Mouse (Mus musculus) hindbrain, embryonic 11.5 days (tissue): ENCODE results near the gene Dok5. TPM values are rescaled to one million over a fixed set of nuclear protein-coding genes. Genes with fewer than 3 reads are reported as not detected.

Experiments used
- ATAC-seq: fragments of 200-750 bp; cut with Nextera tagmentation; 2 replicates; pipeline ENCODE4 v1.8.0; 2017; ENCODE audit warnings: mild to moderate bottlenecking, moderate TSS enrichment, moderate library complexity; ENCODE audit not compliant: low FRiP score
- DNase-seq: peaks from one replicate; pipeline ENCODE4 v3.0.0-alpha.2; 2015; ENCODE audit warnings: low spot score
- H3K27ac ChIP-seq: fragments of 300-500 bp; sonication (generic); 2 replicates; pipeline ENCODE4 v1.5.1; 2014; ENCODE audit warnings: mild to moderate bottlenecking, low read depth, low read length
- H3K27me3 ChIP-seq: fragments of 300-500 bp; sonication (generic); 2 replicates; pipeline ENCODE4 v1.6.1; 2014; ENCODE audit warnings: mild to moderate bottlenecking, low read length, moderate library complexity, mixed read lengths; ENCODE audit not compliant: control insufficient read depth, insufficient read depth
- H3K36me3 ChIP-seq: fragments of 300-500 bp; sonication (generic); 2 replicates; pipeline ENCODE4 v1.6.1; 2014; ENCODE audit warnings: mild to moderate bottlenecking, low read length, moderate library complexity, mixed read lengths; ENCODE audit not compliant: control insufficient read depth, insufficient read depth
- H3K4me1 ChIP-seq: fragments of 300-500 bp; sonication (generic); replicated peaks from 2 replicates; pipeline ENCODE4 v1.6.1; 2014; ENCODE audit warnings: low read length, mixed read lengths; ENCODE audit not compliant: control insufficient read depth, insufficient read depth
- H3K4me2 ChIP-seq: fragments of 300-500 bp; sonication (generic); replicated peaks from 2 replicates; pipeline ENCODE4 v1.6.1; 2014; ENCODE audit warnings: mild to moderate bottlenecking, low read depth, low read length
- H3K4me3 ChIP-seq: fragments of 300-500 bp; sonication (generic); 2 replicates; pipeline ENCODE4 v1.5.1; 2014; ENCODE audit warnings: low read depth, low read length
- H3K9ac ChIP-seq: fragments of 300-500 bp; sonication (generic); 2 replicates; pipeline ENCODE4 v1.6.1; 2014; ENCODE audit warnings: low read depth, low read length
- H3K9me3 ChIP-seq: fragments of 300-500 bp; sonication (generic); 2 replicates; pipeline ENCODE4 v1.6.1; 2016; ENCODE audit warnings: low read length; ENCODE audit not compliant: control insufficient read depth
- WGBS: fragments of 180-500 bp; shearing (Covaris S2); extraction: QIAGEN DNeasy Blood & Tissue Kit; methylation state at CpG from one replicate; pipeline ENCODE4 v1.1.7; 2014; 5-methylcytosine and 5-hydroxymethylcytosine counted together
- polyA plus RNA-seq: library from polyadenylated mRNA; unstranded; fragments of >200 nt; fragmentation: Nextera tagmentation; extraction: Ambion mirVana; gene quantifications from 2 replicates; pipeline ENCODE4 v1.2.1, GENCODE M21; 2014

The Dok5 gene
- polyA plus RNA-seq, 1 experiment from 2014 or later: 18.0 TPM

DNA sequence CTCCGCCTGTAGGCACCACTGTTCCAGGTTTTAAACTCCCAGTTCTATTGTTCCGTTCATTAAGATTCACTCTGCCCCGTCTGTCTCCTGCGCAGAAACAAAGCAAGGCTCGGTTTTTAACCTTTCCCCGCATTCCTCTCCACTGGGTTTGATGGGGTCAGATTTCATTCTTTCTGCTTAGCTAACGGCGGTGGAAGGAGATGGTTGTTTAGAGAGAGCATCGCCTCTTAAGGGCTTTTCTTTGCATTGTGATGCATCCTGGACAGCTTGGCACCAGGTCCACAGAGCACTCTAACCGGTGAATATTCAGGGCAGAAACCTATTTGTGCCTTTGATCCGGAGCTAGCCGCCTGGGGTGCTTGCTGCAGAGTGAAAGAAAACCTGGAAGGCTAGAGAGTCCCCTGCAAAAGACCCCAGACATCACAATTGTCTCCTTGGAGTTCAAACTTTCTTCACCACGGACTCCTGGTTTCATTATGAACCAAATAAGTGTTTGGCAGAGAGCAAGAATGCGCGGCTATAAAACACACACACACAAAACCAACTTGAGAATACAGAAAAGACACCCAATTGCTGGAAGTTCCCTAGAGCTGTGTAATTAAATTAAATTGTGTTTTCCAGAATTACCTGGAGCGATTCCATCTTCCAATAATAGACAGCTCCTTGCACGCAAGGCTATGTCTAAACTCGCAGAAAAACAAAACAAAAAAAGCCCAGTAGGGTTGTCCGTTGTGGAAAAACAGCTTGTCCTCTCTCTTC, 40.7 kb downstream of the Dok5 start:
- Histone ChIP-seq H3K27me3 (no peaks in the 10 kb centered on the region), H3K4me3 (no peak overlapping the region), H3K36me3 (no peaks in the 10 kb centered on the region), H3K9me3 (no peaks in the 10 kb centered on the region), H3K27ac (peak overlapping the region; percentile 82), H3K4me2 (peak overlapping the region; percentile 28), H3K9ac (peak overlapping the region; percentile 38; the same call in 1 of the 2 replicates), H3K4me1 (peaks cover 3% of the 10 kb centered on the region; the same call in 1 of the 2 replicates)
- peak; percentile 71 for ATAC-seq
- WGBS: 4% methylated on average over 19 of the region's 19 CpGs
- DNase-seq: peak; percentile 71

- no peak overlapping the region for H3K4me3 ChIP-seq
- H3K4me1 ChIP-seq: peaks cover 3% of the 10 kb centered on the region; the same call in 1 of the 2 replicates
- H3K4me2 ChIP-seq: 0 out of 2 replicates have a peak overlapping the region, but pooled peaks have one; percentile 28
- no peaks in the 10 kb centered on the region for H3K9me3 ChIP-seq
- H3K27ac ChIP-seq: peak overlapping the region; percentile 82
- DNase-seq (peak; percentile 22), ATAC-seq (no peak)
- no peaks in the 10 kb centered on the region for H3K27me3 ChIP-seq
- H3K36me3 ChIP-seq: no peaks in the 10 kb centered on the region
- WGBS: 29% methylated on average over 8 of the region's 8 CpGs
- H3K9ac ChIP-seq: no peak overlapping the region
Observed at GRCm38 (mm10) chr2:170772885-170773270, 41.3 kb downstream of the Dok5 start.

DNA sequence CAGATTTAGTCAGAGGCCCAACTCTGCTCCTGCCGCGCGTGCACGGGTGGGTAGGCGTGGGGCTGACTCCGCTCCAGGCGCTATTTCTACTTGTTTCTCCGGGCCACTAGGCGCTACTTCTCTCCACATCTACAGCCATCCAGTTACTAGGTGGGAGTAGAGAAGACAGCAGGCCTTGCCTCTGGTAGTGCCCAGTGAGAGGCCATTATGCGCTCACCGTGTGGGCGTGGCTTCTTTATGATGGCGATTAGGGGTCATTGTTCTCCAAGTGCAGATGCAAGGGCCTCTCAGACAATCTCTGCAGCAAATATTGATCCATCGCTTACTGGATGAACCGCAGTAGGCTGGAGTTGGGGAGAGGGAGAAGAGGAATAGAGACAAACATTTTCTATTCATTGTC, 44.0 kb downstream of the Dok5 start:
- H3K4me1 ChIP-seq: peaks cover 3% of the 10 kb centered on the region; the same call in 1 of the 2 replicates
- ATAC-seq (no peak), DNase-seq (no peak)
- H3K27ac ChIP-seq: no peak overlapping the region
- 87% methylated on average over 15 of the region's 15 CpGs for WGBS
- no peak overlapping the region for H3K4me3 ChIP-seq
- no peak overlapping the region for H3K4me2 ChIP-seq
- H3K9ac ChIP-seq: no peak overlapping the region
- H3K27me3 ChIP-seq: no peaks in the 10 kb centered on the region
- no peaks in the 10 kb centered on the region for H3K36me3 ChIP-seq
- H3K9me3 ChIP-seq: no peaks in the 10 kb centered on the region

DNA sequence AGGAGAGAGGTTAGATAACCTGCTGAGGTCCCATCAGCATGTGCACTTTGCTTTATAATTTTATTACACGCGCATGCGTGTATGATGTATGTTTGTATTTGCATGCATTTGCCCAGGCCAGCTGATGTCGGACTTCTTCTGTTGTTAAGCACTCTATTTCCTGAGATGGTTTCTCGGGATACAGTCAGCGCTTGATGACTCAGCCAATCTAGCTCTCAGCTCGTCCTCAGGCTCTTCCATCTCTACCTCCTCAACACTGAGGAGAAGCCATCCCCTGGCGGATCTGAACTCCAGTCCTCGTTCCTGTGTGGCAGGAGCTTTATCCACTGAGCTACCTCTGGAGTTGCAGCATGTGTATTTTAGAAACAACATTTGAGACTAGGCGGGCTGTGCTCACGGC, 44.5 kb downstream of the Dok5 start:
- 94% methylated on average over 11 of the region's 11 CpGs for WGBS
- H3K36me3 ChIP-seq: no peaks in the 10 kb centered on the region
- H3K4me3 ChIP-seq: no peak overlapping the region
- peaks cover under 1% of the 10 kb centered on the region; the same call in 1 of the 2 replicates for H3K4me1 ChIP-seq
- no peaks in the 10 kb centered on the region for H3K9me3 ChIP-seq
- H3K9ac ChIP-seq: no peak overlapping the region
- DNase-seq (no peak), ATAC-seq (no peak)
- H3K27me3 ChIP-seq: no peaks in the 10 kb centered on the region
- H3K27ac ChIP-seq: no peak overlapping the region
- no peak overlapping the region for H3K4me2 ChIP-seq

DNA sequence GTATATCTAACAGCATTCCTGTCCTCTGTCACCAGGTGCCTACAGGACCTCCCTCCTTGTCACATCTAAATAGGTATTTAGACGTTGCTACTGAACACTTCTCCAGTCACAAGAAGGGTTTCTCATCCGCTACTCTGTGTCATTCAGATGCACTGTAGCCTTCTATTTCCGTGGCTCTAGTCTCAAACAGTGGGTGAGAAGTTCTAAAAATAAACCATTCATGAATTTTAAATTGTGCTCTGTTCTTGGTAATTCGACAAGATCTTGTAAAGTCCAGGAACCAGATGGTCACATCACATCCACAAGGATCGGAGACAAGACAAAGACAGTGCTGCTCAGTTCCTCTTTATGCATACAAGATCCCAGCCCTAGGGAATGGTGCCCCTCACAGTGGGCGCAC, 46.0 kb downstream of the Dok5 start:
- no peak for DNase-seq
- H3K4me3 ChIP-seq: no peak overlapping the region
- no peaks in the 10 kb centered on the region for H3K9me3 ChIP-seq
- H3K27ac ChIP-seq: no peak overlapping the region
- no peak for ATAC-seq
- no peaks in the 10 kb centered on the region for H3K36me3 ChIP-seq
- no peak overlapping the region for H3K9ac ChIP-seq
- H3K4me1 ChIP-seq: no peaks in the 10 kb centered on the region; the same call in 1 of the 2 replicates
- H3K4me2 ChIP-seq: no peak overlapping the region
- 82% methylated on average over 6 of the region's 6 CpGs for WGBS
- H3K27me3 ChIP-seq: no peaks in the 10 kb centered on the region

- Histone ChIP-seq H3K4me1 (no peaks in the 10 kb centered on the region), H3K4me3 (no peak overlapping the region), H3K9ac (no peak overlapping the region), H3K36me3 (no peaks in the 10 kb centered on the region), H3K27me3 (no peaks in the 10 kb centered on the region), H3K4me2 (no peak overlapping the region), H3K27ac (no peak overlapping the region), H3K9me3 (no peaks in the 10 kb centered on the region)
- 90% methylated on average over 11 of the region's 11 CpGs for WGBS
- no peak for DNase-seq
- ATAC-seq: no peak
Observed at GRCm38 (mm10) chr2:170780010-170780750, 48.6 kb downstream of the Dok5 start.

DNA sequence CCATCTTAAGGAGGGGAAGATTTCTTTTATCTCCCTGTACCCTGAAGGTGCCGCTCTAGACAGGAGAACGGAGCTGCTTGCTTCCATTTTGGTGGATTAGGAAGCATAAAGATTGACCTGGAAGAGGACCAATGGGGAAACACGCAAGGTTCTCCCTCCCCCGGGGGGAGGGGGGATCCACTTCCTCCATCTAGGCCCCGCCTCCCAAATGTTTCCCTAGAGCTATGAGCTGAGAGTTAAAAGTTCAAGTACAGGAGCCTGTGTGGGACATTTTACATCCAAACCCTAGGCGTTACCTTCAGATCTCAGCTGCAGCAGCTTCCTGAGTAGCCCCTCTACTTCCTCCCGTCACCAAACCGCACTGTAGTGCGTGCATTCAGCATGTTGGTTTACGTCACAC, 56.5 kb downstream of the Dok5 start:
- no peak overlapping the region for H3K4me3 ChIP-seq
- 93% methylated on average over 10 of the region's 10 CpGs for WGBS
- ATAC-seq (no peak), DNase-seq (no peak)
- H3K9ac ChIP-seq: no peak overlapping the region
- H3K9me3 ChIP-seq: no peaks in the 10 kb centered on the region
- no peak overlapping the region for H3K27ac ChIP-seq
- H3K4me2 ChIP-seq: no peak overlapping the region
- no peaks in the 10 kb centered on the region for H3K36me3 ChIP-seq
- H3K4me1 ChIP-seq: 0 out of 2 replicates have a peak, but pooled peaks cover 2% of the 10 kb centered on the region
- no peaks in the 10 kb centered on the region for H3K27me3 ChIP-seq

GRCm38 (mm10) chr2:170791332-170792017, 59.9 kb downstream of the Dok5 start:
- Histone ChIP-seq H3K9me3 (no peaks in the 10 kb centered on the region), H3K4me3 (no peak overlapping the region), H3K4me2 (no peak overlapping the region), H3K27me3 (no peaks in the 10 kb centered on the region), H3K4me1 (0 out of 2 replicates have a peak, but pooled peaks cover 2% of the 10 kb centered on the region), H3K9ac (no peak overlapping the region), H3K36me3 (no peaks in the 10 kb centered on the region), H3K27ac (no peak overlapping the region)
- 36% methylated on average over 8 of the region's 8 CpGs for WGBS
- ATAC-seq (0 out of 2 replicates have a peak, but pooled peaks have one; percentile 35), DNase-seq (peak; percentile 41)
